Mouse (Mus musculus) lung, adult 2 months (tissue): ENCODE data around the gene Crtac1.

Experiments
- CTCF ChIP-seq: fragments of 200-500 bp; IDR thresholded peaks from 2 replicates; pipeline ENCODE4 v1.5.1; 2011; ENCODE audit warnings: mild to moderate bottlenecking, low read length, control low read depth; ENCODE audit not compliant: insufficient read depth
- POLR2A ChIP-seq: fragments of 200-500 bp; IDR thresholded peaks from 2 replicates; pipeline ENCODE4 v1.6.1; 2011; ENCODE audit warnings: low read depth, mild to moderate bottlenecking, control low read depth, low read length, borderline replicate concordance; ENCODE audit errors: extremely low read depth

GRCm38 (mm10) chr19:42322357-42323090 is 109.1 kb downstream of the Crtac1 start:
- TF ChIP-seq CTCF (no peak), POLR2A (no peak)
